Mouse (Mus musculus): ENCODE measurements around the gene Sf3b4.

GRCm38 (mm10) chr3:96133327-96133905 is 38.7 kb upstream of the Sf3b4 start:
- no peak for TF ChIP-seq CTCF (IDR thresholded peaks at IDR 0.05)
- no peak for TF ChIP-seq EP300 (IDR thresholded peaks at IDR 0.05)
